Mouse (Mus musculus) adrenal gland, postnatal 14 days (tissue): ENCODE measurements around the gene Olfr1048. TPM values are rescaled to one million over a fixed set of nuclear protein-coding genes. Genes with fewer than 3 reads are reported as not detected.
"Not testable (repeated sequence)": the region's sequence is repeated elsewhere in the genome, so short reads cannot be mapped to it uniquely, and the experiment has no call there.

Experiments used
- DNase-seq: peaks from one replicate; pipeline ENCODE4 v3.0.0; 2021; ENCODE audit warnings: mixed read lengths
- long read RNA-seq, 2 experiments: library from polyadenylated mRNA; stranded (forward); transcript quantifications; one replicate each; pipeline ENCODE4 v2.0.0; 2021
- total RNA-seq: library from RNA; stranded (reverse); gene quantifications from 2 replicates; pipeline ENCODE4 v1.2.3, GENCODE M21; 2021

Olfr1048 gene
- total RNA-seq = not detected in 2 replicates
- long read RNA-seq, experiment 1 = 0 reads
- long read RNA-seq, experiment 2 = 0 reads

- no peak for DNase-seq
These were observed at the start of gene Olfr1048 for GRCm38 (mm10) chr2:86240189-86240588. Gene Olfr1048, minus strand, starts transcription at chr2:86240289.

- not testable (repeated sequence) for DNase-seq
These were observed 38.9 kb upstream of the Olfr1048 start, which contains the start of gene Olfr1051 for GRCm38 (mm10) chr2:86278988-86279387. Gene Olfr1051, minus strand, starts transcription at chr2:86279088.

- not testable (repeated sequence) for DNase-seq
These were observed 18.1 kb upstream of the Olfr1048 start, which contains the start of gene Olfr1049 for GRCm38 (mm10) chr2:86258228-86258627. Gene Olfr1049, minus strand, starts transcription at chr2:86258328.

GRCm38 (mm10) chr2:86231301-86231700 lies 8.8 kb downstream of the Olfr1048 start, which contains the start of gene Olfr1047:
Gene Olfr1047, minus strand, starts transcription at chr2:86231401.
- DNase-seq = no peak

GRCm38 (mm10) chr2:86219214-86219613 lies 20.9 kb downstream of the Olfr1048 start, which contains the start of gene Olfr1046:
Gene Olfr1046, minus strand, starts transcription at chr2:86219314.
- DNase-seq = no peak

GRCm38 (mm10) chr2:86202909-86203308 lies 37.2 kb downstream of the Olfr1048 start, which contains the start of gene Olfr1045:
Gene Olfr1045, minus strand, starts transcription at chr2:86203009.
- no peak for DNase-seq

GRCm38 (mm10) chr2:86195863-86196262 lies 44.2 kb downstream of the Olfr1048 start:
- no peak for DNase-seq

- no peak for DNase-seq
These were observed 54.5 kb downstream of the Olfr1048 start, which contains the start of gene Olfr52 for GRCm38 (mm10) chr2:86185583-86185982. Gene Olfr52, minus strand, starts transcription at chr2:86185683.

Other genes with a start within 250 kb of the Olfr1048 start
- not detected in 2 replicates for gene Olfr1031, start 250.0 kb downstream of the Olfr1048 start, total RNA-seq
- not detected in 2 replicates for gene Olfr1032, start 234.7 kb downstream of the Olfr1048 start, total RNA-seq
- 3.3 and 6.6 TPM in 2 replicates for gene Olfr1033, start 219.7 kb downstream of the Olfr1048 start, total RNA-seq
- 0.11 and 0.33 TPM in 2 replicates for gene Olfr1034, start 194.4 kb downstream of the Olfr1048 start, total RNA-seq
- not detected in 2 replicates for gene Olfr1036, start 166.3 kb downstream of the Olfr1048 start, total RNA-seq
- not detected in 2 replicates for gene Olfr1037, start 152.9 kb downstream of the Olfr1048 start, total RNA-seq
- gene Olfr1039, start 104.4 kb downstream of the Olfr1048 start, total RNA-seq = not detected in 2 replicates
- not detected in 2 replicates for gene Olfr1040, start 93.6 kb downstream of the Olfr1048 start, total RNA-seq
- not detected in 2 replicates for gene Olfr1042, start 78.5 kb downstream of the Olfr1048 start, total RNA-seq
- not detected in 2 replicates for gene Olfr1043, start 72.8 kb downstream of the Olfr1048 start, total RNA-seq
- gene Olfr1044, start 62.5 kb downstream of the Olfr1048 start, total RNA-seq = not detected in 2 replicates
- gene Olfr52, start 54.6 kb downstream of the Olfr1048 start, total RNA-seq = not detected in 2 replicates
- not detected in 2 replicates for gene Olfr1045, start 37.3 kb downstream of the Olfr1048 start, total RNA-seq
- gene Olfr1046, start 21.0 kb downstream of the Olfr1048 start, total RNA-seq = not detected in 2 replicates
- gene Olfr1047, start 8.9 kb downstream of the Olfr1048 start, total RNA-seq = not detected in 2 replicates
- gene Olfr1049, start 18.0 kb upstream of the Olfr1048 start, total RNA-seq = not detected in 2 replicates
- gene Olfr1051, start 38.8 kb upstream of the Olfr1048 start, total RNA-seq = not detected in 2 replicates
- not detected in 2 replicates for gene Olfr1052, start 52.2 kb upstream of the Olfr1048 start, total RNA-seq
- gene Olfr1053, start 75.0 kb upstream of the Olfr1048 start, total RNA-seq = not detected in 2 replicates
- not detected in 2 replicates for gene Olfr1054, start 95.1 kb upstream of the Olfr1048 start, total RNA-seq
- not detected in 2 replicates for gene Olfr1055, start 110.0 kb upstream of the Olfr1048 start, total RNA-seq
- not detected in 2 replicates for gene Olfr1056, start 122.2 kb upstream of the Olfr1048 start, total RNA-seq
- not detected in 2 replicates for gene Olfr1057, start 138.1 kb upstream of the Olfr1048 start, total RNA-seq
- gene Olfr1058, start 148.3 kb upstream of the Olfr1048 start, total RNA-seq = not detected in 2 replicates
- gene Olfr1061, start 173.8 kb upstream of the Olfr1048 start, total RNA-seq = not detected in 2 replicates
- gene Olfr1062, start 186.5 kb upstream of the Olfr1048 start, total RNA-seq = not detected in 2 replicates
- gene Olfr1065, start 210.3 kb upstream of the Olfr1048 start, total RNA-seq = not detected in 2 replicates
- not detected in 2 replicates for gene Olfr1066, start 216.0 kb upstream of the Olfr1048 start, total RNA-seq
- not detected in 2 replicates for gene Olfr228, start 247.1 kb upstream of the Olfr1048 start, total RNA-seq